Mouse (Mus musculus): ENCODE measurements around the gene Tmem163.

Tmem163 gene

GRCm38 (mm10) chr1:127679498-127680133 lies at the start of gene Tmem163:
Tmem163 (minus strand) TSS chr1:127679548.
- no peak for DNase-seq (ENCODE audit: low read depth, low spot score)

- DNase-seq (ENCODE audit: low read depth, low spot score), result no peak
Measured at GRCm38 (mm10) chr1:127729096-127729495, 49.7 kb upstream of the Tmem163 start, which contains the start of gene Acmsd. Acmsd (plus strand) TSS chr1:127729413.

GRCm38 (mm10) chr1:127723596-127723995 lies 44.2 kb upstream of the Tmem163 start:
- DNase-seq (ENCODE audit: low read depth, low spot score), result no peak

- DNase-seq (ENCODE audit: low read depth, low spot score), result no peak
Measured at GRCm38 (mm10) chr1:127718290-127718689, 38.9 kb upstream of the Tmem163 start.

- peak; percentile 4 for DNase-seq (ENCODE audit: low read depth, low spot score)
Measured at GRCm38 (mm10) chr1:127716441-127716840, 37.1 kb upstream of the Tmem163 start.

- peak; percentile 3 for DNase-seq (ENCODE audit: low read depth, low spot score)
Measured at GRCm38 (mm10) chr1:127706269-127706668, 26.9 kb upstream of the Tmem163 start.

GRCm38 (mm10) chr1:127702187-127702586 lies 22.8 kb upstream of the Tmem163 start:
- DNase-seq (ENCODE audit: low read depth, low spot score), result no peak

- DNase-seq (ENCODE audit: low read depth, low spot score), result no peak
Measured at GRCm38 (mm10) chr1:127696533-127696932, 17.2 kb upstream of the Tmem163 start.

GRCm38 (mm10) chr1:127677661-127678580 lies 1.4 kb downstream of the Tmem163 start:
- DNase-seq (ENCODE audit: low read depth, low spot score), result no peak

- no peak for DNase-seq (ENCODE audit: low read depth, low spot score)
Measured at GRCm38 (mm10) chr1:127677131-127677631, 2.2 kb downstream of the Tmem163 start.

- DNase-seq (ENCODE audit: low read depth, low spot score), result no peak
Measured at GRCm38 (mm10) chr1:127676516-127677099, 2.7 kb downstream of the Tmem163 start.

GRCm38 (mm10) chr1:127676116-127676515 lies 3.2 kb downstream of the Tmem163 start:
- no peak for DNase-seq (ENCODE audit: low read depth, low spot score)

- DNase-seq (ENCODE audit: low read depth, low spot score), result no peak
Measured at GRCm38 (mm10) chr1:127675253-127675652, 4.1 kb downstream of the Tmem163 start.

GRCm38 (mm10) chr1:127673221-127674050 lies 5.9 kb downstream of the Tmem163 start:
- no peak for DNase-seq (ENCODE audit: low read depth, low spot score)

- no peak for DNase-seq (ENCODE audit: low read depth, low spot score)
Measured at GRCm38 (mm10) chr1:127668161-127668560, 11.2 kb downstream of the Tmem163 start.

GRCm38 (mm10) chr1:127667110-127667860 lies 12.1 kb downstream of the Tmem163 start:
- no peak for DNase-seq (ENCODE audit: low read depth, low spot score)

- no peak for DNase-seq (ENCODE audit: low read depth, low spot score)
Measured at GRCm38 (mm10) chr1:127666221-127666620, 13.1 kb downstream of the Tmem163 start.

- DNase-seq (ENCODE audit: low read depth, low spot score), result no peak
Measured at GRCm38 (mm10) chr1:127662385-127663068, 16.8 kb downstream of the Tmem163 start.

- DNase-seq (ENCODE audit: low read depth, low spot score), result no peak
Measured at GRCm38 (mm10) chr1:127661118-127662012, 18.0 kb downstream of the Tmem163 start.
